Mouse (Mus musculus) CD4-positive, CD25-positive, alpha-beta regulatory T cell, adult 4 months (primary cell): ENCODE data around the gene Clasrp. TPM values are rescaled to one million over a fixed set of nuclear protein-coding genes. Genes with fewer than 3 reads are reported as not detected.
A peak's percentile ranks its signal among the peaks of the same experiment; 100 is the strongest.

ENCODE experiments used
- ATAC-seq: one replicate; pipeline ENCODE4 v1.8.0; 2017
- polyA plus RNA-seq, 2 experiments: library from polyadenylated mRNA; unstranded; fragments of 100-300 nt; shearing (Covaris generic); gene quantifications; one replicate each; pipeline ENCODE4 v1.2.1; 2017

Gene Clasrp
- polyA plus RNA-seq, result 1 to 10 TPM; 9.0 to 9.4 TPM

DNA sequence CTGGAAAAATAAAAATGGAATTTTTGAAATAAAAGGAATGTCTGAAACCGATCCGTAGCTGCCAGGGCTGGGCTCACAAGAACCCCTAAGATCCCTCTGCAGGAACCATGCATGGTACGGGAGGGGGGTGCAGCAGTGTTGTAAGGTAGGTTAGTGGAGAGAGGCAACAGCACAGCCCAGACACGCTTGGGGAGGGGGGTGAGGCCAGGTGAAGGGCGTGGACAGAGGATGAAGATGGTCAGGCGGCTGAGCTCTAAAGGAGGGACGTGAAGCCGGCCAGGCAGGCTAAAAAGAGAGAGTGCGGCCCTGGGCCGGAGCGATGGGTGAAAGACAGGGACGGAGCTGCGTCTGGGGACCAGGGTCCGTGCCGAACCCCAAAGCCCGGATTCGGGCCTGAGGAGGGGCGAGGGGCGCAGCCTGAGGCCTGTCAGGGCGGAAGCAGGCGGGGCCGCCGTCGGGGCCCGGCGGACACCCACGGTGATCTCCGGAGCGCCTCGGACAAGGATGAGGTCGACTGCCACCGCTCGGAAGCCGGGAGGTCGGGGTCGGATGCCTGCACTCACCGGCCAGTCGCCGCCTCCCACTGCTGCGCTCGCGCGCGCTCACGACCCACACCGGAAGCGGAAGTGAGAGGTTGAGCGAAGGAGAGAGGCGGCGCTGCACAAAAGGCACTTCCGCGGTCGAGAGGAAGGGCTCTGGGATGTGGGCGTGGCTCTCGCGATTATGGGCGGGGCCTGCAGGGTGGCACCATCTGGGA, at the start of gene Clasrp:
TSS of gene Clasrp (minus strand) at position 638 of the 757 bp plus-strand sequence.
- peak; percentile 100 for ATAC-seq

DNA sequence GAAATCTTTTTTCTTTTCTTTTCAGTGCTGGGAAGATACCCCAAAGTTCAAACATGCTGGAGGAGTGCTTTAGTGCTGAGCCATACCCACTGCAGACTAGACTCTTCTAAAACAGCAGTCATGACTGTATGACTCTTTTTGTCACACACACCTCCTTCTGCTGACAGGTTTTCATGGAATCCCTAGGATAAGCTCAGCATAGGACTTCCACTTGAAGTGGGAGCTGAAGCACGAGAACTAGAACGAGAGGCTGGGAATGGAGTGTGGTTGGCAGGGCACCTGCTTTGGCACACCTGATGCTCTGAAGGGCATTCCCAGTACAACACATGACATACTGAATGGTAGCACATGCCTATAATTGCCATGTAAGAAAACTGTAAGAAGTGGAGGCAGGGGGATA, 48.3 kb upstream of the Clasrp start:
- ATAC-seq, result no peak

DNA sequence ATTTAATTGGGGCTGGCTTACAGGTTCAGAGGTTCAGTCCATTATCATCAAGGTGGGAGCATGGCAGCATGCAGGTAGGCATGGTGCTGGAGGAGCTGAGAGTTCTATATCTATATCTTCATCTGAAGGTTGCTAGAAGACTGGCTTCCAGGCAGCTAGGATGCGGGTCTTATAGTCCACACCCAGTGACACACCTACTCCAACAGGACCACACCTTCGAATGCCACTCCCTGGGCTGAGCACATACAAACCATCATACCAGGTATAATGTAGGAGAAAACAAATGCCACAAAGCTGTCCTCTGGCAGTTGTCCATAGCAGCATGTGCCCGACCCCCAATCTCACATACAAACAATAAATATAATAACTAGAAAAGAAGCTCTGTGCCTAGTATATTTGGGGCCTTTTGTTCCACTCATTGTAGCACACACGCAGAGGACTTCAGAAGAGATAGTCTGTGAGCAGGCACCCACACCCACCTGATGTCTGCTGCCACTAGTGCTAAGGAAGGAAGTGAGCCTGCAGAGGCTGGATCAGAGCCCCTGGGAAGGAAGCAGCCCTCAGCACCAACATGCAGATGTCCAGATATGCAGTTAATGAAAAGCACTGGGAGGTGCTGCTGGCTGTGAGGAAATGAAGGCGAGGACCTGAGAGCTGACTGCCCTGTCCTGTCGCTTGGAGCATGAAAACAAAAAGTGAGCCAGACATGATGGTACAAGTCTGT, 46.9 kb upstream of the Clasrp start:
- no peak for ATAC-seq

DNA sequence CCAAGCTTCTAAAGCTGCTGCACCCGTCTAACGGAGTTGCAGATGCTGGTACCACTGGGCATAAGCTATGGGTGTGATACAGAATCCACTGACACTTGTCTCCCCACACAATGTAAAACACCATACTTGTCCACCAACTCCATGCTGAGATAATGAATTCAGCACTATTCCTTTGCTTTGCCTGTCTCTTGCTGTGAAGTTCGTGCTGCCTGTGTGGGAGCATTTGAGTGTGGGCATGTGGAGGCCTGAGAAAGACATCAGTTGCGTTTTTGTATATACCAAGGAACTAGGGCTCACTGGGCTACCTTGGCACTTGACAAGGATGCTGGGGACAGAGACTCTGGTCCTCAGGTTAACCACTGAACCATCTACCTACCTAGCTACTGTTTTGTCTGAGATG, 36.9 kb upstream of the Clasrp start:
- ATAC-seq, result no peak

DNA sequence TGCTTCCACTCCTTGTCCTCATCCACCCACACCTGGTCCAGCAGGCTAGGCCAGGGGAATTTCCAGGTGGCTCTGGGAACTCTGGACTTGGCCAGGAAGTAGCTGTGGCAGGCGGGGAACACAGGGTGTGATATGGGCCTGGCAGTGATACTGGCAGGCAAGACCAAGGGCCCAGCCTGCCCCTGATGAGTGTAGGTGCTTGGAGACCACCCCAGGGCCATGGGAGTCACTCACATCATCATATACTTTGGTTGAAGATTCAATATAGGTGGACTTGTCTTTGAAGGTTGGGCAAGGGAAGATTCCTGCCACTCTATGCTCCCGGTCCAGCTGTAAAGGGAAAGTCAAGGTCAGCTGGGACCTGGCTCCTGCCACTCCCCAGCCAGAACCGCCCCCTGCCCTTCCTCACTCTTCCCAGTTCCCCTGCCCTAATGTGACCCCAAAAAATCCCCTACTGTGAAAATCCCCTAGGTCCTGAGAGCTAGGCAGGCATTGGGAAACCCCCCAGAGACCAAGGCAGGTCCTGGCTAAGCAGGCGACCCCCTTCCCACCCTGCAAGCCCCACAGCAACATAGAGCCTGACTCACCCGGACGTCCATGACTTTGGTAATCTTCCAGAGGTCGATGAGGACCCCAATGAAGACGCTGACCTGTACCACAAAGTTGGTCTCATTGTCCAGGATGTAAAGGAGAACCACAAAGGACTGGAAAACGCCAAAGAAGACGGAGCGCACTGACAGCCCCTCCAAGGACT, 31.0 kb upstream of the Clasrp start:
- no peak for ATAC-seq

DNA sequence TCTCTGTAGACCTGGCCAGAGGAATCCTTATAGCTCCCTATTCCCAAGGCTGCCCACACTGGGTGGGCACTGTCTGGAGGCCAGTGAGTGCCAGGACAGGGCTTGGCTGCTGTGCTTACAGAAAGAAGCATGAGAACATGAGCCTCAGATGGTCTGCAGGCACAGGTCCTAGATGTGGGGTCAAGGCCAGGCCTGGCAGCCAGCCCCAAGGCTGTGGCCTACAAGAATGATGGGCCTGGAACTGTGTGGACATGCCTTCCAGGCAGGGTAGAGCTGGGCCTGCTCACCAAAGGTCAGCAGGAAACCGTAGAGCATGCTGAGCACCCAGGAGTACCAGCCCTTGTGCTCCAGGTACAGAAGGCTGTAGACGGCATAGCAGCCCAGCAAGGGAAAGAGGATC, 30.3 kb upstream of the Clasrp start:
- ATAC-seq, result no peak

DNA sequence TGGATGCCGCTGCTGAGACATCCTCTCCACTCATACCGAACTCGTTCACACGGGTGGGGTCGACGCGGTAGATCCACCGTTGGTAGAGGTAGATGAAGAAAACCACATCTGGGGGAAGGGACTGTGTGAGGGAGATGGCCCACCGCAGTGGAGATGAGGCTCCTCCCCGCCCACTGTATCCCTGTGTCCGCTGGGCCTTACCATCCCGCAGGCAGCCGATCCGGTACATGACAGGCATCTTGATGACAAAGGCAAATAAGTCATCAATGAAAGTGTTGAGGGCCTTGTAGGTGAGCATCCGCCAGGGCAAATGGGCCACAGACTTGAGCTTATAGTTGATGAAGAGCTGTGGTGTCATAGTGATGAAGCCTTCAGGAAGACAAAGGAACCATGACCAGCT, 29.6 kb upstream of the Clasrp start:
- no peak for ATAC-seq

DNA sequence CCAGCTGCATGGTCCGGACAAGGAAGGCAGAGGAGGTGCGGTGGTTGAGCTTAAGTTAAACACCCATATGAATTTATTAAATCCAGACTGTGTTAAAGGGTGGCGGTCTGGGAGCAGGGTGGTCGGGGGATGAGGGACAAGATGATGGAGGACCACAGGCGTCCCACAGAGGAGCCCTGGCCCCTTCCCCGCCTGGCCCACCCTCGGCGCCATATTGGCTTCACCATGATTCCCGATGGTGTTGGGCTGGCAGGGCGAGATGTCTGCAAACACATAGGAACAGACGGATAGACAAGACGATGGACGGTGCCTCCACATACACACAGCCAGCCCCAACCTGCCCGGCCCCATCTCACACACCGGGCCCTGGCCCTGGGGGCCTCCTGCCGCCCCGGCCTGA, 28.9 kb upstream of the Clasrp start:
- ATAC-seq, result no peak

DNA sequence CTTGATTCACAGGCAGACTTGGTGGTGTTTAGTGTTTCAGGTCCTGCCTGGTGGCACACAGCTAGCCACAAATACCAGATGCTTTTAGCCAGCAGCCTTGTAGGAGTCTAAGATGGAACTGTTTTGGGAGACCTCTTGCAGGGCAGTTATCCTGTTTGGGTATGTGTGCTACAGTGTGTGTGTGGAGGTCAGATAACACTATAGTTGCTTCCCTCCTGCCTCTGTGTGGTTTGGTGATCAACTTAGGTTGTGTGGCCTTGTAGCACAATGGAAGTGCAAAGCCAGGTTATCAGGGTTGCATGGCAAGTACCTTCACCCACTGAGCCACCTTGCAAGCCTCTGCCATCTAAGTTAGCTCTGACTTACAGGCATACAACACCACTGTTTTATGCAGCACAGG, 28.4 kb upstream of the Clasrp start:
- ATAC-seq, result no peak

DNA sequence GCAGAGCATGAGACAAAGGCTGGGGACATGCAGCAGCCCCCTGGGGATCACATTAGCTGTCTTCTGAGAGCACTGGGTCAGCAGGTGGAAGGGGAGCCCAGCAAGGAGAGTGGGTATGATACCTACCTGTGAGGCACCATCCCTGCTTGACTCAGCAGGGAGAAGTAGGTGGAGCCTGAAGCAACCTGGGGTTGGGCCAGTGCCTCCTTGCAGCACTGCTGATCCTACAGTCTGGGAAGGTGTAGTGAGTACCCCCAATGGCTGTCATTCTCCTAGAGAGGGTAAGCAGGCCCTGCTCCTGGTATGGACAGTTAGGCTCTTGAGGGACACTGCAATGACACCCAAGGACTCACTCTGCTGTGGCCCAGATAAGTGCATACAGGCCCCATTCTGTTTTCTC, 28.0 kb upstream of the Clasrp start:
- ATAC-seq, result no peak

DNA sequence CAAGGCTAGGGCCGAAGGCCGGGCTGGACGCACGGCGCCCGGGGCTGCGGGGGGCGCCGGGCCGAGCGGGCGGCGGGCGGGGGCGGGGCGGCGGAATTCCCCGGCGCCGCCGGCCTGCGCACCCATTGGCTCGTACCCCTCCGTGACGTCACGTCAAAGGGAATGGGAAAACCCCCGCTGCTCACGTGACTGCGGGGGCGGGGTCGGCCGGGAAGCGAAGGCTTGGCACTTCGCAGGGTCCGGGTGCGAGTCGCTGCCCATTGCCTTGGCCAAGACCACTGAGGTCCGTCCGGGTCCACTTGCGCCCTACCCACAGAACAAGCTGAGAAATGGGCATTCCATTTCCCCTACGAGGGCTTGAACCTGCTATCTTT, 25.1 kb upstream of the Clasrp start, which contains the start of gene Relb:
TSS of gene Relb (minus strand) at position 78 of the 374 bp plus-strand sequence.
- peak; percentile 24 for ATAC-seq

DNA sequence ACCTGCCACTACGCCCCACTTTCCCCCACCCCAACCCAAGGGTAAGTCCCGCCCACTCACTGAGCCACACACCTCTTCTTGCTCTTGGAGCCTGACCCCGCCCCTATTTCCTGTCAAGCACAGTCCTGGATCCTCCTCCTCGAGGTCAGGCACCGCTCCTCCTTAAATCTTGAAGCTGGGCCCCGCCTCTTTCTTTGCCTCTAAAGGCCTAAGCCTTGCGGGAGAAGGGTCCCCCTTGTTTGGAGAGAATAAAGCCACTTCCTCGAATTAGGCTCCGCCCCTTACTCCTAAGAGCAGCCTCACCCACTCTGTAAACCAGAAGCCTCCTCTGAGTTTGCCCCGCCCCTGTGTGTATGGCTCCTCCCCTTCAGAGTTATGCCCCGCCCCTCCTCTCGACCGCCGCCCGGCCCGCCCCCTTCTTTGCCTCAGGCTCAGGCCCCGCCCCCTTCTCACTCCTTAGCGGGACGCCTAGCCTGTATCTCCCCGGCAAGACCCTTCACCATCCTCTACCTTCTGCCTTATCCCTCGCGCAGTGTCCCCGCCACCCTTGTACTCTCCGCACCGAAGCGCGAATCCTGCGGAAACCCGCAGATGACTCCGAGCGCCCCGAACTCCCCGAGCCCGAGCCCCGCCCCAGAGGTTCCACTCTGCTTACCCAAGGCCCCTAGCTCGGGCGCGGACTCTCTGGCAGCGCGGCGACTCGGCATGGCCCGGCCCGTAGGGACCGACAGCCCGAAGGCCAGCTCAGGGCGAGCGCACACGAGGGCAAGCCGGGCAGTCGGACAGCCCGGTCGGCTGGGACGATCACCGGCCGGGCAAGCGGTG, 24.5 kb upstream of the Clasrp start:
- peak; percentile 87 for ATAC-seq

DNA sequence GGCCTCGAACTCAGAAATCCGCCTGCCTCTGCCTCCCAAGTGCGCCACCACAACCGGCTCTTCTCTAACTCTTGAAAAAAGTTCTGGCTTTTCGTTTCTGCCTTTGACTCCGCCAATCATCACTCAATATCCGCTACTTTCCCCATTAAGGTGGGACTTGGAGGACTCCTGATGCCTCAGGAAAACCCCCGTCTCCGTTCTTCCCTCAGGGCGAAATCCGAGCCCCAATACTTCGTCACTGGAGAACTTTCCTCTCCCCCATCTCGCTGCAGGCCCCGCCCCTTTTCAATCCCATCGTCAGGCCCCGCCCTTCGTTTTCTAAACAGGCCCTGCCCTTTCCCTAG, 23.9 kb upstream of the Clasrp start:
- ATAC-seq, result no peak

DNA sequence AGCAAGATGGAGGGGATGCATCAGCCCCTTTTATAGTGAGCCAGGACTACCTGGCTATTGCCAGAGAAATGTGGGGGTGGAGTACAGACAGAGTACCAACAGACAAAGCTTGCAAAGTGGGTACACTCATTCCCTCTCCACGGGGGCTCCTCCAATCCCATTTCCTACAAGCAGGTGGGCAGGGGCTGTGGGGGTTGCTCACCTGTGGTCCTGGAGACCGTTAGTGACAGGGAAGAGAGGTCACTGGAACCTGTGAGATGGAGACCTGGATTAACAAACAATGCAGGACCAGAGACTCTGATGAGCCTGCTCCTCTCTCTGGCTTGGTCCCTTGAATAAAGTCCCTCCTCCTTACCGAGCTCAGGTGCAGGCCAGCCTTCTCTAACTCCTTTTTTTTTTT, 23.4 kb upstream of the Clasrp start:
- no peak for ATAC-seq

DNA sequence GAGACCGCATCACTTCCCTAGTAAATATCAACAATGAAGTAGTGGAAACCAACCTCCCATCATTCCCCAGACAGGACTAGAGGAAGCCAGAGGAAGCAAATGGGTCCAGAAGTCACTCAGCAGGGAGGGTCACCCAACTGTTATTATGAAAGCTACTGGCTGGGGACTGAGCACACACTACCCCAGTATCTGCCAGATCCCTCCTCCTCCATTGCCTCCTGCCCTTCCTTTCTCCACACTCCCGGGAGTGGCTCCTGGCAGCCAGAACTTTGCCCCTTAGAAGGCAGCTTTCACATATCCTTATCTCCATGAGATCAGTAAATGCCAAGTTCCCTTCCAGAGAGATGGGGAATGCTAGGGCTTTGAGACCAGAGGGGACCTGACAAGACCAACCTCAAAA, 19.1 kb upstream of the Clasrp start:
- ATAC-seq, result no peak

DNA sequence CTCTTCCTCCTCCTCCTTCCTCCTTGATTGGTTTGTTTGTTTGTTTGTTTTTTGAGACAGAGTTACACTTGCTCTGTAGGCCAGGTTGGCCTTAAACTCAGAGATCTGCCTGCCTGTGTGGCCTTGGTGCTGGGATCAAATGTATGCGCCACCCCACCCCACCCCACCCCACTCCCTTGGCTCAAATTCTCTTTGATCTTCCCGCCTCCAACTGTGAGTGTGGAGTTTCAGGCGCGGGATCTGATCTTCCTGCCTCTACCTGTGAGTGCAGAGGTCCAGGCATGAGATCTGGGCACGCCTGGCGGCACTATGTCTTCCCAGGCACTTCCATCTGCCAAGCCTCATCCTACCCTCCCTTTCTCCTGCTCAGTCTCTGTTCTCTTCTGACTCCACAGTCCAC, 18.0 kb upstream of the Clasrp start:
- ATAC-seq, result no peak

DNA sequence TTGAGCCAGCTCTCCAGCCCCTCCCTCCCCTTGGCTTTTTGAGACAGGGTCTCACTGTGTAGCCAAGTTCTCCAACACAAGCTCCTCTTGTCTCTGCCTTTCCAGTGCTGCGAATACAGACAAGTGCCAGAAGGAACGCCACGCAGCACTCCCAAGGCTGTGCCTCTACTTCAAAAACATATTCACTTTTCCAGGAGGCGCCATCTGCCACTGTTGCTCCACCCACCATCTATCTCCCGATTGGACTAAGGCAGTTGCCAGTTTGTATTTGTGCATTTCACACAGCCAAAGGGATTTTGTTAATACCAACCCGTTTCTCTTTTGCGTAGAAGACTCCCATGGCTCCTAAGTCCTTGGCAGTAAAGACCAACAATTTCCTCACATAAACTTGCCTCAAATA, 16.5 kb upstream of the Clasrp start:
- ATAC-seq, result no peak

DNA sequence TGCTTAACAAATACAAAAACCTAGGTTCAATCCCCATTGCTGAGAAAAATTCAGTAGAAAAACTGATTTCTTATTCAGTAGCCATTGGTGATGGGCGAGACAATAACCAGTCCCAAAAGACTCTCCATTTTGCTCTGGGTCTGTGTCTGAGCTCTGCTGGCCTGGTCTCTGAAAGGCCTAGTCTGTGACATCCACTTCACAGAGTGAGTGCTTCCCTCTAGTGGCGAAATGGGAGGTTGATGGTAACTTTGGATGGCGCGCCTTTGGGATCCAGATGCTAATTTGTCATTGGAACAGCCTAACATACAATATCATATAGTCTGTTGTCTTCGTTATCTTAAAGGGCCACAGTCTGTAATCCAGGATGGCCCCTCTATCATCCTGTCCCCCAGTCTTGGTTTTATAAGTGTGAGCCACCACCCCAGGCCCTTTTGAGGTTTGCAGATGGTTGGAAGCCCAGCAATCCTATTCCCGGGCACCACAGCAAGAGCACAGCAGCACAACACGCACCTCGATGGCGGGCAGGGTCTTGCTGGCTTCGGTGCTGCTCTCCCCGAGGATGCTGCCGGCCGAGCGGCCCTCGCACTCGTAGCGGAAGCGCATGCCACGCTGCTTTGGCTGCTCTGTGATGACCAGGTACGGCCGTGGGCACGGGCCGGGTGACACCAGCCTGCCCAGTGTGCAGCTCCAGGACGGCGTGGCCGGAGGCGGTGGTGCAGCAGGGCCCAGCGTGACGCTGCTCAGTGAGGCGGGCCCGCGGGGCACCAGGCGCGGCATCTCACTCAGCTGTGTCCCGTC, 14.9 kb upstream of the Clasrp start:
- ATAC-seq, result peak; percentile 84

DNA sequence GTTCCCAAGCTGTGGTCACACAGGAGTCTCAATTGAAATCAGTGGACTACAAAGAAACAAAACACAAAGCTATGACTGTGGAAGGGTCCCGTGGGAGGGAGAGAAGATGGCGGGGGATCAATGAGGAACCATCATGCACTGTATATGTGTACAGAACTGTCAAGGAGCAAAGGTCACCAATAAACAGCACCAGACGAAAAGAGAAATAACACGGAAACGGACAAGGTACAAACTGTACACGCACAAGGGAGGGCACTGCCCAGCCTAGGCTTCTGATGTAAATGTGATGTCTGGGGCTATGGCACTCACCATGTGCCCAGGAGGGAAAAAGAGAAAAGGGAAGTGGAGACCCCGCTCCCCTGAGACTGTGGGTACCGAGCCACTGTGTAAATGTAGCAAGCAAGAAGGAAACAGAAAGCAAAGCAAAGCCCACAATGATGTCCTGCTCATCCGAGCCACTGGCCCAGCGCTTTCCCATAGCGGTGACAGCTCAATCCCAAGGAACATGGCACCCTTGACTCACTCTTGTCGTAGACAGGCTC, 10.8 kb upstream of the Clasrp start:
- ATAC-seq, result no peak

DNA sequence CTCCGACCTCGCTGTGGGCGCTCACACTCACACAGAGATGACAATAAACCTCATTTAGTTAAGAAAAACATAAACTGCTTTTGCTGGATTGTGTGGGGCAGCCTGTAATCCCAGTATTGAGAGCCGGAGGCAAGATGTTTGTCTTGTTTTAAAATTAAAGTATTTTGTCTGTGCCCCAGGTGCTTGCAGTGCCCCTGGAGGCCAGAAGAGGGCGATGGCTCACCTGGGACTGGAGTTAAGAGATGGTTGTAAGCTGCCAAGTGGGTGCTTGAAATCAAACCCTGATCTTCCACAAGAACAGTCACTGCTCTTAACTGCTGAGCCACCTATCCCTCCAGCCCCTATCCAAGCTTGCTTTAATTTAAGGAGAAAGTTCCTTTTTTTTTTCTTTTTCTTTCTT, 6.7 kb upstream of the Clasrp start:
- no peak for ATAC-seq

DNA sequence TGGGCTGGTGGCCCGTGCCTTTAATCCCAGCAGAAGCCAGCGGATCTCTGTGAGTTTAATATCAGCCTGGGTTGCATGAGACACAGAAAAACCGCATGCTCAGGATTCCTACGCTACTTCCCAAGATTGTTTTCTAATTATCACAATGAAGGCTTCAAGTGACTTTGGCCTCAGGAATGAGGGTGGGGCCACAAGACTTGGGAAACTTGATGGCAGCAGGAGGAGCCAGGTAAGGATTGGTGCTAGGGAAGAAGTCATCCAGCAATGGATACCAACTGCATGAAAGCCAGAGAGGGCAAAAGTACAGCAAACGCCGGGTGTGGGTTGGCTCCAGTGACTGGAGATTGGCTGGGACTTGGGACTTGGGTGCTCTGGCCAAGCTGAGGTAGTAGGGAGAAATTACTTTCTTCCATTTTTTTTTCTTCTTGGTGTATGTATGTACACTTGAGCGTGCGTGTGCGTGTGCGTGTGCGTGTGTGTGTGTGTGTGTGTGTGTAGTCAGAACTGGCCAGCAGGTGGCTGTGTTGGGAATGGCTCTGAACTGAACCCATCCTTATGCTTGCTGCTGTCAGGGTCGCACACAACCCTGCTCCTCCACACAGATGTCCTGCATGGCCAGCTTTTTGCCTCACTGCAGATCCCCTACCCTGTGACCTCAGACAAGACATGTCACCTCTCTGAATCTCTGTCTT, 5.5 kb upstream of the Clasrp start:
- no peak for ATAC-seq
